Mouse (Mus musculus) granulocyte monocyte progenitor cell, adult 5-6 weeks (primary cell): Measurements from ENCODE around the gene Ak5. TPM values are rescaled to one million over a fixed set of nuclear protein-coding genes. Genes with fewer than 3 reads are reported as not detected.

Experiments
- ATAC-seq: replicated peaks from 2 replicates; pipeline ENCODE4 v1.8.0; 2016; ENCODE audit warnings: mild to moderate bottlenecking, moderate TSS enrichment, inconsistent platforms; ENCODE audit not compliant: poor library complexity, severe bottlenecking
- total RNA-seq, 2 experiments: library from RNA; stranded (forward) in 1 of 2; stranded (reverse) in 1 of 2; fragments of 200-712, 200-1000 nt in 1 of 2; fragments of >200 nt in 1 of 2; fragmentation: Nextera tagmentation in 1 of 2; gene quantifications; 2 replicates each; pipeline ENCODE4 v1.2.3; 2014 to 2017

Ak5 gene
- total RNA-seq, 2 experiments from 2014 or later: not detected

DNA sequence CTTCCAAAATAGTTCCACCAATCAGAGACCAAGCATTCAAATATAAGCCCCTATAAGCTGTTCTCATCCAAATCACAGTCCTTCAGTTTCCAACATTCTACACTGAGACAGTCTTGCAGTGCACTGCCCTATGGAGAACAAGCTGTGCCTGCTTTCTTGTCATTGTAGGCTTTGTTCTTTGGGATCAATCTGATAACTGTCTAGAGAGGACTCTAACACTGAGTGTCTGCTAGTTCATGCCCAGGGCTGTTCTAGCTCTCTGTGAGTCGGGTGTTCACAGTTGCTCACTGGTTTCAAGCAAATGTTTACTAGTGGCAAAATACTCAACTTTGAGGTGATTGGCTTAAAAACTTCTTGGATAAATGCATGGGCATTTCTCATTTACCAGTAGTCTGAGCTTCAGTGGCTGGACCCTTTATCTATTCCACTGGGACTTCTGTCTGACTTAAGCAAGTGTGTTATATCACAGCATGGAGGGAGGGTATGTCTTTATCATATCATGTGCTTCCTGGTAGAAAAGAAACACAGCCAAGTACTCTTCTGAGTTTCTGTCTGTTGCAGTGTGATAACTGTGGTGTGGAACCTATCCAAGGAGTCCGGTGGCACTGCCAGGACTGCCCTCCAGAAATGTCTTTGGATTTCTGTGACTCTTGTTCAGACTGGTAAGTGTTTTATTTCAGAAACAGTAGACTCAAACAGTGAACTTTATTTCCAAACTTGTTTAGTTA lies 210.7 kb downstream of the Ak5 start:
- ATAC-seq: no peak

DNA sequence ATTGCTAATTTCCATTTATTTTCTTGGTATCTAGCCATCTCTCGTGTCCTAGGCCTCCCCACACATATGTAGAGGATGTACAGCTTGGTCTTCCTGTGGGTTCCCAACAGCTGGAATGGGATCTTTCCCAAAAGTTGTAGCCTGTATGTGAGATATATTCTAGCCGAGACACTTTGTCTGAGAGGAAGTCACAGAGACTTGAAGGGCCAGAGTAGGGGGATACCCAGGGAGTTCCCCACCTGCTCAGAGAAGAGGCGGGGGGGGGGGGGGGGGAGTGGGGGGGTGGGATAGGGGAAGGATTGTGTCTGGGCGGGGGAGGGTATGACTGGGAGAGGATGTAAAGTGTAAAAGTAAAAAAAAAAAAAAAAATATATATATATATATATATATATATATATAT lies 215.0 kb downstream of the Ak5 start:
- no peak for ATAC-seq

DNA sequence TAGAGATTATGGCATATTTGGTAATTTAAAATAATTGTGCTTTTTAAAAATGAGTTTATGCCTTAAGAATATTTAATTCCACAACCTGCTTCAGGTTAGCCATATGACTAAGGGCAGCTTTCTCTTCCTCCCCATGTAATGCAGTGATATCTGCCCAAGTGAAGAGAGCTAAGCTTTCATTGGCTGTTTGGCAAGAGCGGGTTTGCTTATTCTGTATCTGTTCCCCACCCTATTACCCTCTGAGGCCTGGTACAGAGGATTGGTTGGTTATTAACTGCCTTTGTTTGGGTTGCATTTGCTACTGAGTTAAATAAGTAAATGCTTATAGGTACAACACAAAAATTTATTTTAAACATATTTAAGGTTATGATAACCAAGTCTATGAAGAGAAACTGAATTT lies 221.2 kb downstream of the Ak5 start:
- no peak for ATAC-seq

- ATAC-seq: no peak
Measured at GRCm38 (mm10) chr3:152444114-152444513, 224.0 kb downstream of the Ak5 start.

- ATAC-seq: no peak
Measured at GRCm38 (mm10) chr3:152442795-152443194, 225.4 kb downstream of the Ak5 start.

DNA sequence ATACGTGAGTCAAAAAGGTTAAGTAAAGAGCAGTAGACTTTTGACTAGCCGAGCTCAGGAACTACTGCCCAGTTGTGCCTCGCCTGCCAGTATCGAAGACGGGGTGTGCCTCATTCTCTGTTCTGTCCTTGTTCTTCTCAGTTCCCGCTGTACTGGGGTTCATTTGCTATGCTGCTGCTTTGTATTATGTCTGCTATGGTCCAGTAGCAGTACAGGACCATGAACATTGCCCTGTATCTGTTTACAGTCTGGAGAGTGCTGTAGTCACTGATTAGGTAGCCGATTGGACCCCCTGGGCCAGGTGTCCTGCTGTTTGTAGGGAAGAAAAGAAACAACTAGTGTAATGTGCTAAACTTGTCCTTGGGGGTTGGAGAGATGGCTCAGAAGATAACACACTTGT lies 230.1 kb downstream of the Ak5 start:
- ATAC-seq: no peak

GRCm38 (mm10) chr3:152435590-152435989 lies 232.6 kb downstream of the Ak5 start:
- ATAC-seq: no peak

DNA sequence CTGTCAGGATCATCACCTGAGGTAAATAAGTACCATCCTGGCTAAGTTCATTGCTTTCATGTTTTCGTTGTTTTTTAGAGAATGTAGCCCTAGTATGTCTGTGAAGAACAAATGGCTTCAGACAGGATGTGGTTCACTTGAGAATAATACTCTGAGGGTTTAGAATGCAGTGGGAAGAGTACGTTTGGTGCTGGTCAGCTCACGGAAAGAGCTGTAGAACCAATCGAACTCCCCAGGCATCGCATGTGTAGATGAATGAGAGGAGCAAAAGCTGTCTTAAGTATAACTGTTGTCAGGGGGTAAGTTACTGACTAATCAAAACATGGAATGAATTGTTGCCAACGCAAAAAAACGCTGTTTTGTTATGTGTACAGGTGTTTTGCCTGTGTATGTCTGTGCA lies 235.5 kb downstream of the Ak5 start:
- ATAC-seq: no peak

GRCm38 (mm10) chr3:152428925-152429324 lies 239.2 kb downstream of the Ak5 start:
- no peak for ATAC-seq

Other genes starting within 250 kb of the Ak5 start
- 22.2 and 36.8 TPM in 2 replicates for gene Pigk, start 45.7 kb upstream of the Ak5 start, total RNA-seq (2014; fragmentation: Nextera tagmentation)
- gene Pigk, start 45.7 kb upstream of the Ak5 start, total RNA-seq (2017): 56.7 and 67.0 TPM in 2 replicates